8 mouse cellular contexts compared by ENCODE assay signal in the genomic region with DNA sequence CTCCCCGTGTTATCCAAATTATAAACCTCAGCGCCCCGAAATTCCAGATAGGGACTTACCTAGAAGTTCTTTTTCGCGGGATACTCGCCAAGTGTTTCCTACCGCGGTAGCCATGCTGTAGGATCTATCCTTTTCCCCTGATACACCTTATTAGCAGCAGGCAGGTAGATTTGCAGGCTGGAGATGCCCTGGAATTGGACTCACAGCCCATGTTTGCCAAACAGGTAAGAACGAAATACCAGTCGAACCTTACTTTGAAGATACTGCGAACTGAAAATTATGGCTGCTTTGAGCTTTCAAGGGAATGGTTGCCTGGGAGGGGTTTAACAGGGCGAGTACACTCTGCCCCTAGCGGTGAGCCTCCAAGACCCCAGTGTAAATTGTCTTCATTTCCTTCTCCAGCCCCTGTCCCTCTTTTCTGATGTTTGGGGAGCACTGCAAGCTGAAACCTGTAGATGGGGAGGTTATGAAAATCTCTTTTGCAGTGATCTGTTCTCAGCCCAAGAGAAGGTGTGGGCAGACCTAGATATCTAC.
DNase-seq lines count a peak whose midpoint lies in the region; ATAC-seq and TF ChIP-seq lines count a peak whose summit lies in the region.

No protein-coding gene starts in this region.

- H3K9ac ChIP-seq in heart, postnatal 0 days (replicated peaks; ENCODE audit: low read depth, low read length): 0 out of 2 replicates have a peak overlapping the region, but pooled peaks have one; percentile 2

- 32% methylated on average over 13 of the region's 13 CpGs for WGBS in heart, postnatal 0 days
- 26% methylated on average over 13 of the region's 13 CpGs for WGBS in midbrain, embryonic 10.5 days

- no peaks in the 10 kb centered on the region for H3K4me1 ChIP-seq in heart, postnatal 0 days (ENCODE audit: control insufficient read depth, insufficient read depth)
- no peaks in the 10 kb centered on the region for H3K4me1 ChIP-seq in midbrain, embryonic 10.5 days

- peak overlapping the region; percentile 51 for H3K4me2 ChIP-seq in heart, postnatal 0 days (ENCODE audit: low read depth, low read length)

- H3K9me3 ChIP-seq in heart, postnatal 0 days (replicated peaks; ENCODE audit: control insufficient read depth, low read length): no peaks in the 10 kb centered on the region
- no peaks in the 10 kb centered on the region for H3K9me3 ChIP-seq in midbrain, embryonic 10.5 days (replicated peaks)

- H3K27me3 ChIP-seq in heart, postnatal 0 days (ENCODE audit: control insufficient read depth, insufficient read depth, low read length): no peaks in the 10 kb centered on the region
- H3K27me3 ChIP-seq in midbrain, embryonic 10.5 days (ENCODE audit: low read depth, poor library complexity, severe bottlenecking): no peaks in the 10 kb centered on the region

- H3K36me3 ChIP-seq in heart, postnatal 0 days (replicated peaks; ENCODE audit: control insufficient read depth, insufficient read depth, low read length): no peaks in the 10 kb centered on the region
- H3K36me3 ChIP-seq in midbrain, embryonic 10.5 days: no peaks in the 10 kb centered on the region

- TF ChIP-seq EP300 in heart, postnatal 0 days (IDR thresholded peaks at IDR 0.05; ENCODE audit: low read depth): no peak

- H3K4me3 ChIP-seq in heart, postnatal 0 days (ENCODE audit: low read depth, low read length): peak overlapping the region; percentile 42
- H3K4me3 ChIP-seq in midbrain, embryonic 10.5 days: peak overlapping the region; percentile 44

- no peak for ATAC-seq in heart, postnatal 0 days (ENCODE audit: insufficient read depth, low read depth)
- ATAC-seq in erythroid progenitor cell, adult 5-6 weeks (replicated peaks; ENCODE audit: low FRiP score, poor library complexity, severe bottlenecking): no peak

- no peak overlapping the region for H3K27ac ChIP-seq in heart, postnatal 0 days (ENCODE audit: low read depth)
- no peak overlapping the region for H3K27ac ChIP-seq in midbrain, embryonic 10.5 days (replicated peaks)

- DNase-seq in heart, postnatal 0 days (ENCODE audit: low spot score): no peak
- DNase-seq in heart, adult 11 months: no peak
- peak; percentile 58 for DNase-seq in embryo, embryonic 11 days
- peak; percentile 2 for DNase-seq in hindlimb bud, embryonic 11.5 days (ENCODE audit: extremely low spot score, low read depth, low spot score)
- DNase-seq in midbrain, embryonic 10.5 days (ENCODE audit: low spot score): peak; percentile 16
- no peak for DNase-seq in gastrocnemius, postnatal 25 days
- DNase-seq in right cerebral cortex, postnatal 25 days: no peak

- TF ChIP-seq CTCF in heart, postnatal 0 days (IDR thresholded peaks at IDR 0.05; ENCODE audit: low read depth): peak; percentile 28

Comparison
In these comparisons a context has a peak if more than half of its experiments do, and no peak if none do; other contexts are left out.
1. DNase-seq: peak in embryo, embryonic 11 days (single experiment), hindlimb bud, embryonic 11.5 days (single experiment) and midbrain, embryonic 10.5 days (single experiment); none in heart, postnatal 0 days (single experiment), heart, adult 11 months (single experiment), gastrocnemius, postnatal 25 days (single experiment) and right cerebral cortex, postnatal 25 days (single experiment).